Mouse (Mus musculus): ENCODE data around the gene Apol7a. TPM values are rescaled to one million over a fixed set of nuclear protein-coding genes. Genes with fewer than 3 reads are reported as not detected.

Apol7a gene
- polyA plus RNA-seq, 1 experiment from 2014 or later = not detected

DNA sequence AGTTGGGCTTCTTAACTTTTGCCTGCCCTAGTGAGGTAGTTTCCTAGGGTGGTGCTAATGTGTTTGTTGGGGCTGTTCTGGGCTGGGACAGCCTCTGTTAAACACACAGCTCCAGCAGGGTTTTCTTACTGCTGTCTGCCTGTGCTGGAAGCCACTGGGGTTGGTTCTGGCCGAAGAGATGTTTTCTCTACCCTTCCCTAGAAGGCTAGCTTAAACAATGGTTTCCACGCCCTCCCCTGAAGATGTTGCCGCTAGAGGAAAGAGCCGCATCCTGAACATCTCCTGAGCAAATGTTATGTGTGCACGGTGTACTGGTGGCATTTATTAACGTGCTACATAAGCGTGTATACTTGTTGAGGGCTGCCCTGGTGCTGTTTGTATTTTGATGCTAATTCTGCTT is 50.8 kb downstream of the Apol7a start:
- Histone ChIP-seq H3K4me1 (ENCODE audit: control insufficient read depth, insufficient read depth, low read length) (peaks cover 15% of the 10 kb centered on the region), H3K9me3 (ENCODE audit: control insufficient read depth, low read length) (no peaks in the 10 kb centered on the region), H3K36me3 (ENCODE audit: control insufficient read depth, insufficient read depth, low read length) (no peaks in the 10 kb centered on the region), H3K4me3 (replicated peaks; ENCODE audit: low read depth, low read length) (no peak overlapping the region), H3K9ac (replicated peaks; ENCODE audit: low read length) (no peak overlapping the region), H3K27me3 (ENCODE audit: control insufficient read depth, insufficient read depth, low read length) (no peaks in the 10 kb centered on the region), H3K4me2 (ENCODE audit: low read length) (no peak overlapping the region), H3K27ac (replicated peaks; ENCODE audit: low read depth, low read length) (no peak overlapping the region)
- 76% methylated on average over 7 of the region's 7 CpGs for WGBS
- DNase-seq = no peak
- ATAC-seq (ENCODE audit: low FRiP score, low TSS enrichment) = no peak

GRCm38 (mm10) chr15:77344127-77345125 is 54.5 kb downstream of the Apol7a start:
- no peaks in the 10 kb centered on the region for H3K36me3 ChIP-seq (ENCODE audit: control insufficient read depth, insufficient read depth, low read length)
- peaks cover 18% of the 10 kb centered on the region for H3K4me1 ChIP-seq (ENCODE audit: control insufficient read depth, insufficient read depth, low read length)
- H3K27ac ChIP-seq (replicated peaks; ENCODE audit: low read depth, low read length) = peak overlapping the region; percentile 55
- ATAC-seq (ENCODE audit: low FRiP score, low TSS enrichment) (no peak), DNase-seq (no peak)
- no peaks in the 10 kb centered on the region for H3K27me3 ChIP-seq (ENCODE audit: control insufficient read depth, insufficient read depth, low read length)
- H3K9me3 ChIP-seq (ENCODE audit: control insufficient read depth, low read length) = no peaks in the 10 kb centered on the region
- H3K4me3 ChIP-seq (replicated peaks; ENCODE audit: low read depth, low read length) = no peak overlapping the region
- WGBS = 44% methylated on average over 17 of the region's 17 CpGs
- H3K4me2 ChIP-seq (ENCODE audit: low read length) = peak overlapping the region; percentile 39
- H3K9ac ChIP-seq (replicated peaks; ENCODE audit: low read length) = no peak overlapping the region

DNA sequence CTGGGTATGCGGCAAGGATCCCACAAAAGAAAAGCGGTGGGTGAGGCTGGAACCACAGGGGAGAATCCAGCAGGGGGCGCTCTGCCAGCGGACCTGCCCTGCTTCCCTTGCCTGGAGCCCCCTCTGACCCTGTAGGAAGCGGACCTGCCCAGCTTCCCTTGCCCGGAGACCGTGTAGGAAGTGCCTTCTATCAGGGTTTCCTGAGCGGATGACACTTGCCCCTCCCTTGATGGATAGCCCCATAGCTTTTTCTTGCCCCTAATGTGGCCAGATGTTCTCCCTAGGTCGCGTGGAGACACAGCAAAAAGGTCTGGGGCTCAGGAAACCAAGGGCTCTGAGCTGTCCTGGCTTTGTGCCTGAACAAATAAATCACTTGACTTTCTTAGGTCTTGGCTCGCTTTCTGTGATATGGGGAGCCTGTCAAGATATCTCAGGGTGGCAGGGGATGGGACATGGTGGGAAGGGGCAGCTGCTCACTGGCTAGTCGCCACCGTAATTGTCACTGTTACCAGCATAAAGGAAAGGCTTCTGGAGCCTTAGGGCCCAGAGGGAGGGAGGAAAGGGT is 55.3 kb downstream of the Apol7a start:
- Histone ChIP-seq H3K4me1 (ENCODE audit: control insufficient read depth, insufficient read depth, low read length) (peaks cover 18% of the 10 kb centered on the region), H3K9ac (replicated peaks; ENCODE audit: low read length) (peak overlapping the region; percentile 46; the same call in 1 of the 2 replicates), H3K27ac (replicated peaks; ENCODE audit: low read depth, low read length) (peak overlapping the region; percentile 55), H3K4me3 (replicated peaks; ENCODE audit: low read depth, low read length) (peak overlapping the region; percentile 11; the same call in 1 of the 2 replicates), H3K9me3 (ENCODE audit: control insufficient read depth, low read length) (no peaks in the 10 kb centered on the region), H3K27me3 (ENCODE audit: control insufficient read depth, insufficient read depth, low read length) (no peaks in the 10 kb centered on the region), H3K36me3 (ENCODE audit: control insufficient read depth, insufficient read depth, low read length) (no peaks in the 10 kb centered on the region), H3K4me2 (ENCODE audit: low read length) (peak overlapping the region; percentile 39)
- WGBS = 9% methylated on average over 13 of the region's 13 CpGs
- ATAC-seq (ENCODE audit: low FRiP score, low TSS enrichment) (peak; percentile 46; the same call in 1 of the 2 replicates), DNase-seq (peak; percentile 82)

DNA sequence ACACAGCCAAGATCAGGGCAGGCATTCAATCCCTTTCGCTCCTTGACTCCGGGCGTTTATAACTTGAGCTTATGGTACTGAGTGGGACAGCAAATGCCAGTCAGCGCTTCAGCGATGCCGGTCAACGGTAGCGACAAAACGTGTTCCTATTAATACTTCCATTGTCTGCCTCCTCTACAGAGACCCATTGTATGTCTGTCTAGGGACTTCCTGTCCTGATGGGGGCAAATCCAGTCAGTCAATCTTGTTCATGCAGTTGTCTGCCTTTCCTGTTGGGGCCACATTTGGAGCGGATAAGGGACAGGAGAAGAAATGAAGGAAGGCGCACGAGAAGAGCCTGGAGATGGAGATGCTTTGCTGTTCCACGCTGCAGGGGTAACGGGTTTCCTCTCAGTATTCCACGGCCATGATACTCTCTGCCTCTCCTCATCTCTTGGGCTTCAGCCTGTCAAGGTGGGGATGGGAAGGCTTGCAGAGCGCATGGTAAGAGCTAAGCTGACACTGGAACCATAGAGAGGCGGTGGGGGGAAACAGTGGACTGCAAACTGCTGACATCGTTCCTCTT is 55.9 kb downstream of the Apol7a start:
- Histone ChIP-seq H3K4me1 (ENCODE audit: control insufficient read depth, insufficient read depth, low read length) (peaks cover 18% of the 10 kb centered on the region), H3K9ac (replicated peaks; ENCODE audit: low read length) (peak overlapping the region; percentile 46; the same call in 1 of the 2 replicates), H3K27ac (replicated peaks; ENCODE audit: low read depth, low read length) (peak overlapping the region; percentile 38; the same call in 1 of the 2 replicates), H3K4me2 (ENCODE audit: low read length) (peak overlapping the region; percentile 39), H3K27me3 (ENCODE audit: control insufficient read depth, insufficient read depth, low read length) (no peaks in the 10 kb centered on the region), H3K4me3 (replicated peaks; ENCODE audit: low read depth, low read length) (peak overlapping the region; percentile 11; the same call in 1 of the 2 replicates), H3K9me3 (ENCODE audit: control insufficient read depth, low read length) (no peaks in the 10 kb centered on the region), H3K36me3 (ENCODE audit: control insufficient read depth, insufficient read depth, low read length) (no peaks in the 10 kb centered on the region)
- ATAC-seq (ENCODE audit: low FRiP score, low TSS enrichment) (peak; percentile 6; the same call in 1 of the 2 replicates), DNase-seq (no peak)
- WGBS = 24% methylated on average over 18 of the region's 18 CpGs

DNA sequence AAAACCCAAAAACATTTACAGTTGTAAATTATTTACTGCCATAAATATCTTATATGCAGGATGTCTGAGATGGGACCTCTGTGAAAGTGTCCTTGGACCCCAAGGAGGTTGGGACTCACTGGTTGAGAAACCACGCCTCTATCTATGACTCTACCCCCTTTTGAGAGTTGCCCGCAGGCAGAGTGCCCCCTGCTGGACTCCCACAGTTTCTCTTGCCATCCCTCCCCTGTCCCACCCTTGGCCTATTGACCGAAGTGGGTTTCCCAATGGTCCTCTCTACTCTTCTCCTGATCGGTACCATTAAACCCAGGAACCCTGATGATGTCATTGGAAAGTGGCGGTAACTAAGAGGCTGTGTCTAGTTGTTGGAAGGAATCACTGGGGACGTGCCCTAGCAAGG is 56.9 kb downstream of the Apol7a start:
- Histone ChIP-seq H3K36me3 (ENCODE audit: control insufficient read depth, insufficient read depth, low read length) (no peaks in the 10 kb centered on the region), H3K9me3 (ENCODE audit: control insufficient read depth, low read length) (no peaks in the 10 kb centered on the region), H3K27ac (replicated peaks; ENCODE audit: low read depth, low read length) (no peak overlapping the region), H3K27me3 (ENCODE audit: control insufficient read depth, insufficient read depth, low read length) (no peaks in the 10 kb centered on the region), H3K9ac (replicated peaks; ENCODE audit: low read length) (no peak overlapping the region), H3K4me3 (replicated peaks; ENCODE audit: low read depth, low read length) (no peak overlapping the region), H3K4me1 (ENCODE audit: control insufficient read depth, insufficient read depth, low read length) (peaks cover 18% of the 10 kb centered on the region), H3K4me2 (ENCODE audit: low read length) (no peak overlapping the region)
- DNase-seq (no peak), ATAC-seq (ENCODE audit: low FRiP score, low TSS enrichment) (no peak)
- WGBS = 91% methylated on average over 6 of the region's 6 CpGs

- DNase-seq = no peak
- no peak overlapping the region for H3K4me3 ChIP-seq (replicated peaks; ENCODE audit: low read depth, low read length)
- no peaks in the 10 kb centered on the region for H3K27me3 ChIP-seq (ENCODE audit: control insufficient read depth, insufficient read depth, low read length)
- H3K4me2 ChIP-seq (ENCODE audit: low read length) = no peak overlapping the region
- H3K9me3 ChIP-seq (ENCODE audit: control insufficient read depth, low read length) = no peaks in the 10 kb centered on the region
- ATAC-seq (ENCODE audit: low FRiP score, low TSS enrichment) = no peak
- peaks cover 22% of the 10 kb centered on the region for H3K4me1 ChIP-seq (ENCODE audit: control insufficient read depth, insufficient read depth, low read length)
- no peak overlapping the region for H3K9ac ChIP-seq (replicated peaks; ENCODE audit: low read length)
- no peaks in the 10 kb centered on the region for H3K36me3 ChIP-seq (ENCODE audit: control insufficient read depth, insufficient read depth, low read length)
- no peak overlapping the region for H3K27ac ChIP-seq (replicated peaks; ENCODE audit: low read depth, low read length)
Observed at GRCm38 (mm10) chr15:77340581-77340980, 58.3 kb downstream of the Apol7a start.

- DNase-seq = no peak
- 87% methylated on average over 8 of the region's 8 CpGs for WGBS
- no peak for ATAC-seq (ENCODE audit: low FRiP score, low TSS enrichment)
- Histone ChIP-seq H3K9me3 (ENCODE audit: control insufficient read depth, low read length) (no peaks in the 10 kb centered on the region), H3K27ac (replicated peaks; ENCODE audit: low read depth, low read length) (no peak overlapping the region), H3K4me3 (replicated peaks; ENCODE audit: low read depth, low read length) (no peak overlapping the region), H3K4me2 (ENCODE audit: low read length) (no peak overlapping the region), H3K36me3 (ENCODE audit: control insufficient read depth, insufficient read depth, low read length) (no peaks in the 10 kb centered on the region), H3K9ac (replicated peaks; ENCODE audit: low read length) (no peak overlapping the region), H3K4me1 (ENCODE audit: control insufficient read depth, insufficient read depth, low read length) (peaks cover 14% of the 10 kb centered on the region), H3K27me3 (ENCODE audit: control insufficient read depth, insufficient read depth, low read length) (no peaks in the 10 kb centered on the region)
Observed at GRCm38 (mm10) chr15:77338924-77339429, 59.9 kb downstream of the Apol7a start.

DNA sequence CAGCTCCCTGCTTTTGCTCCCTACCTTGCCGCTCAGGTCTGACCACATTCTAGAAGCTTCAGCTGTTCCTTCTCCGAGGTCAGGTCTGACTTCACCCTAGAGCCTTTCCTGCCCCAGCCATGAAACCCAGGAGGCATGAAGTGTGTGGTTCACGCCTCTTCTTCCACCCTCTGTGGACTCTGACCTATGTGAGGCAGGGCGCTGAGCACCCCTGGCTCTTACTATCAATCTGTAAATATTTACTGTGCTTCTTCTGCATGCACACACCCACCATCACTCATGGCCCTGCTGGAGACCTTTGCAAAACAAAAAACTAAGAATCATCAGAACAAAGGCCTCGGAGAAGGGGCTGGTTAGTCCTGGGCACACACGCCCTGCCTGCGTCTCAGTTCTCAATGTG is 60.5 kb downstream of the Apol7a start:
- Histone ChIP-seq H3K9ac (replicated peaks; ENCODE audit: low read length) (no peak overlapping the region), H3K4me3 (replicated peaks; ENCODE audit: low read depth, low read length) (no peak overlapping the region), H3K27me3 (ENCODE audit: control insufficient read depth, insufficient read depth, low read length) (no peaks in the 10 kb centered on the region), H3K4me2 (ENCODE audit: low read length) (no peak overlapping the region), H3K9me3 (ENCODE audit: control insufficient read depth, low read length) (no peaks in the 10 kb centered on the region), H3K27ac (replicated peaks; ENCODE audit: low read depth, low read length) (no peak overlapping the region), H3K36me3 (ENCODE audit: control insufficient read depth, insufficient read depth, low read length) (no peaks in the 10 kb centered on the region), H3K4me1 (ENCODE audit: control insufficient read depth, insufficient read depth, low read length) (peaks cover 11% of the 10 kb centered on the region; the same call in 1 of the 2 replicates)
- DNase-seq = no peak
- 78% methylated on average over 7 of the region's 7 CpGs for WGBS
- ATAC-seq (ENCODE audit: low FRiP score, low TSS enrichment) = no peak
